Comparison of ENCODE assay signal across 8 mouse cellular contexts in the genomic region with DNA sequence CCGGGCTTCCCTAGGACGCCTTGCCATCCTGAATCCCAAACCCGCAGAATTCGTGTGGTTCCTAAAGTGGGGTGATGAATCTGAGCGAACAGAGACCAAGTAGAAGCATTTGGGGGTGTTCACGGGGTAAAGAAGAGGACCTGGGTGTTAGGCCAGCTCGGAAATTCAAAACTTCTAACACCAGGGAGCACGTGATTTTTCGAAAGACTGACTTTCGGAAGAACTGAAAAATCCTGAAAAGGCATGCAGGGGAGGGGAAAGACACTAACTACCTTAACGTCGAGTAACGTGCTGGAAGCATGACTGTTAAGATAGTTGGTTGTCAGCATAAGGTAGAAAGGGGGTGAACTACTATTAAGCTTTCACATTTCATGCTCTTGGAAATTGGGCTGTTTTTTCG. TPM values are rescaled to one million over a fixed set of nuclear protein-coding genes. Genes with fewer than 3 reads are reported as not detected.
DNase-seq lines count a peak whose midpoint lies in the region; ATAC-seq and TF ChIP-seq lines count a peak whose summit lies in the region.

No protein-coding gene starts in this region.

- no peak for ATAC-seq in hindbrain, embryonic 13.5 days (ENCODE audit: low FRiP score)
- no peak for ATAC-seq in midbrain, embryonic 15.5 days (replicated peaks)

- peaks cover 3% of the 10 kb centered on the region; the same call in 1 of the 2 replicates for H3K27me3 ChIP-seq in kidney, adult 2 months (replicated peaks; ENCODE audit: control insufficient read depth, insufficient read depth, low read length)
- H3K27me3 ChIP-seq in hindbrain, embryonic 13.5 days = peaks cover 28% of the 10 kb centered on the region
- peaks cover 16% of the 10 kb centered on the region for H3K27me3 ChIP-seq in midbrain, embryonic 15.5 days (replicated peaks)

- no peaks in the 10 kb centered on the region for H3K36me3 ChIP-seq in kidney, adult 2 months (ENCODE audit: control insufficient read depth, insufficient read depth, low read length)
- H3K36me3 ChIP-seq in hindbrain, embryonic 13.5 days = no peaks in the 10 kb centered on the region
- no peaks in the 10 kb centered on the region for H3K36me3 ChIP-seq in midbrain, embryonic 15.5 days (replicated peaks)

- H3K9ac ChIP-seq in hindbrain, embryonic 13.5 days = peak overlapping the region; percentile 71
- peak overlapping the region; percentile 57 for H3K9ac ChIP-seq in midbrain, embryonic 15.5 days

- WGBS in kidney, adult 2 months = 4% methylated on average over 14 of the region's 14 CpGs
- under 1% methylated on average over 14 of the region's 14 CpGs for WGBS in hindbrain, embryonic 13.5 days
- 1% methylated on average over 14 of the region's 14 CpGs for WGBS in midbrain, embryonic 15.5 days

- DNase-seq in kidney, adult 2 months = no peak
- DNase-seq in kidney, adult 9 months = no peak
- DNase-seq in T-cell, adult 2 months (ENCODE audit: low spot score) = peak; percentile 19
- no peak for DNase-seq in spleen, postnatal 10 days (ENCODE audit: low spot score in 2 of 2)
- DNase-seq in natural killer cell, adult 2 months (ENCODE audit: low spot score in 2 of 2) = no peak
- DNase-seq in layer of hippocampus, postnatal 25 days (ENCODE audit: extremely low spot score in 1 of 2, low spot score in 1 of 2) = no peak

- H3K27ac ChIP-seq in kidney, adult 2 months (ENCODE audit: insufficient read depth, low read depth, low read length) = no peak overlapping the region
- peak overlapping the region; percentile 89 for H3K27ac ChIP-seq in hindbrain, embryonic 13.5 days
- peak overlapping the region; percentile 95 for H3K27ac ChIP-seq in midbrain, embryonic 15.5 days

- peaks cover 2% of the 10 kb centered on the region; the same call in 1 of the 2 replicates for H3K4me1 ChIP-seq in kidney, adult 2 months (ENCODE audit: control insufficient read depth, insufficient read depth, low read length)
- peaks cover 45% of the 10 kb centered on the region for H3K4me1 ChIP-seq in hindbrain, embryonic 13.5 days (replicated peaks)
- peaks cover 40% of the 10 kb centered on the region for H3K4me1 ChIP-seq in midbrain, embryonic 15.5 days

- no peak for TF ChIP-seq POLR2A in kidney, adult 2 months (IDR thresholded peaks at IDR 0.05; ENCODE audit: low read depth, low read length)

- no peaks in the 10 kb centered on the region for H3K9me3 ChIP-seq in hindbrain, embryonic 13.5 days
- no peaks in the 10 kb centered on the region for H3K9me3 ChIP-seq in midbrain, embryonic 15.5 days

- no peak for TF ChIP-seq CTCF in kidney, adult 2 months (conservative IDR thresholded peaks at IDR 0.05; ENCODE audit: insufficient read depth, insufficient read length, low read depth, low read length)

- H3K4me2 ChIP-seq in hindbrain, embryonic 13.5 days = peak overlapping the region; percentile 97
- H3K4me2 ChIP-seq in midbrain, embryonic 15.5 days = peak overlapping the region; percentile 100

- H3K4me3 ChIP-seq in kidney, adult 2 months (ENCODE audit: insufficient read depth, low read depth, low read length) = peak overlapping the region; percentile 65
- H3K4me3 ChIP-seq in hindbrain, embryonic 13.5 days = peak overlapping the region; percentile 98
- H3K4me3 ChIP-seq in midbrain, embryonic 15.5 days = peak overlapping the region; percentile 81

RNA-seq across cellular contexts. Expression of gene Ptch1, which starts 5.1 kb away (rescaled TPM):
- polyA plus RNA-seq in kidney, adult 2 months (2012; rRNA removed) = 17.5 and 19.6 TPM in 2 replicates
- polyA plus RNA-seq in hindbrain, embryonic 13.5 days (2015; fragmentation: Nextera tagmentation; extraction: Ambion mirVana) = 18.0 and 19.2 TPM in 2 replicates
- 15.5 and 15.7 TPM in 2 replicates for polyA plus RNA-seq in midbrain, embryonic 15.5 days (2015; fragmentation: Nextera tagmentation; extraction: Ambion mirVana)
- total RNA-seq in layer of hippocampus, postnatal 25 days (2021) = 10 to 100 TPM; 39.9 to 47.9 TPM
